32 mouse cellular contexts compared by ENCODE assay signal in genomic region chr10:91823499-91823898, GRCm38 (mm10).
"Had no signal": no experiment of that assay in that cellular context is flagged by ENCODE, and none has a peak within 500 bp of the region (broad histone marks: within the 10 kb centered on the region; RNA-seq: fewer than 3 reads in every experiment).

No protein-coding gene starts in this region.

- H3K4me2 ChIP-seq: limb, embryonic 12.5 days; limb, embryonic 13.5 days; limb, embryonic 15.5 days; liver, embryonic 11.5 days; liver, embryonic 12.5 days; liver, embryonic 13.5 days; liver, embryonic 15.5 days; lung, embryonic 14.5 days; lung, embryonic 15.5 days; midbrain, embryonic 11.5 days; midbrain, embryonic 12.5 days; midbrain, embryonic 13.5 days; midbrain, embryonic 15.5 days; neural tube, embryonic 12.5 days had no signal

- H3K4me3 ChIP-seq: limb, embryonic 10.5 days; limb, embryonic 12.5 days; limb, embryonic 13.5 days; limb, embryonic 15.5 days; liver, embryonic 12.5 days; liver, embryonic 13.5 days; liver, embryonic 15.5 days; lung, embryonic 15.5 days; megakaryocyte, embryonic 14.5 days; midbrain, embryonic 10.5 days; midbrain, embryonic 12.5 days; midbrain, embryonic 13.5 days; midbrain, embryonic 15.5 days; myocyte; neural tube, embryonic 12.5 days had no signal

- DNase-seq: left cerebral cortex, postnatal 4 days; liver; liver, embryonic 13.5 days; liver, postnatal 0 days; lung, adult 18-20 months; lung, adult 2 months; lung, embryonic 14.5 days; lung, postnatal 10 days; lung, postnatal 14 days; lung, postnatal 36 days; lung, postnatal 4 days; midbrain, embryonic 14.5 days had no signal

- H3K36me3 ChIP-seq: limb, embryonic 10.5 days; limb, embryonic 12.5 days; limb, embryonic 13.5 days; limb, embryonic 15.5 days; liver, embryonic 12.5 days; liver, embryonic 13.5 days; liver, embryonic 15.5 days; lung, embryonic 15.5 days; midbrain, embryonic 10.5 days; midbrain, embryonic 12.5 days; midbrain, embryonic 13.5 days; midbrain, embryonic 15.5 days; neural tube, embryonic 12.5 days had no signal

- H3K27me3 ChIP-seq: limb, embryonic 12.5 days; limb, embryonic 13.5 days; limb, embryonic 15.5 days; liver, embryonic 12.5 days; liver, embryonic 13.5 days; liver, embryonic 15.5 days; lung, embryonic 15.5 days; megakaryocyte, embryonic 14.5 days; midbrain, embryonic 12.5 days; midbrain, embryonic 13.5 days; midbrain, embryonic 15.5 days; neural tube, embryonic 12.5 days had no signal

- H3K4me1 ChIP-seq: limb, embryonic 10.5 days; limb, embryonic 12.5 days; limb, embryonic 13.5 days; limb, embryonic 15.5 days; liver, embryonic 12.5 days; liver, embryonic 13.5 days; liver, embryonic 15.5 days; lung, embryonic 15.5 days; megakaryocyte, embryonic 14.5 days; midbrain, embryonic 12.5 days; midbrain, embryonic 15.5 days; neural tube, embryonic 12.5 days had no signal

- H3K9ac ChIP-seq: limb, embryonic 12.5 days; limb, embryonic 13.5 days; limb, embryonic 15.5 days; liver, embryonic 12.5 days; liver, embryonic 13.5 days; liver, embryonic 14.5 days; liver, embryonic 15.5 days; liver, postnatal 0 days; lung, embryonic 14.5 days; lung, embryonic 15.5 days; midbrain, embryonic 12.5 days; midbrain, embryonic 13.5 days; midbrain, embryonic 15.5 days; neural tube, embryonic 12.5 days had no signal

- H3K27ac ChIP-seq: limb, embryonic 10.5 days; limb, embryonic 12.5 days; limb, embryonic 13.5 days; limb, embryonic 15.5 days; liver, embryonic 12.5 days; liver, embryonic 13.5 days; liver, embryonic 14.5 days; liver, embryonic 15.5 days; lung, embryonic 15.5 days; macrophage; midbrain, embryonic 10.5 days; midbrain, embryonic 12.5 days; midbrain, embryonic 13.5 days; midbrain, embryonic 15.5 days; neural tube, embryonic 12.5 days had no signal

- ATAC-seq: liver, embryonic 12.5 days; liver, postnatal 0 days; lung, postnatal 0 days; midbrain, embryonic 13.5 days; midbrain, embryonic 15.5 days; midbrain, embryonic 16.5 days had no signal

- H3K9me3 ChIP-seq: limb, embryonic 10.5 days; limb, embryonic 12.5 days; limb, embryonic 13.5 days; limb, embryonic 15.5 days; liver, embryonic 12.5 days; liver, embryonic 13.5 days; liver, embryonic 15.5 days; lung, embryonic 15.5 days; midbrain, embryonic 10.5 days; midbrain, embryonic 12.5 days; midbrain, embryonic 13.5 days; midbrain, embryonic 15.5 days; neural tube, embryonic 12.5 days had no signal
